Mouse (Mus musculus) frontal cortex, postnatal 36 days (tissue): ENCODE results near the gene Gm20388.

ENCODE experiments used
- DNase-seq, 2 experiments: peaks; one replicate each; pipeline ENCODE4 v3.0.0; 2022; ENCODE audit warnings: low spot score in 2 of 2

Gene Gm20388

DNA sequence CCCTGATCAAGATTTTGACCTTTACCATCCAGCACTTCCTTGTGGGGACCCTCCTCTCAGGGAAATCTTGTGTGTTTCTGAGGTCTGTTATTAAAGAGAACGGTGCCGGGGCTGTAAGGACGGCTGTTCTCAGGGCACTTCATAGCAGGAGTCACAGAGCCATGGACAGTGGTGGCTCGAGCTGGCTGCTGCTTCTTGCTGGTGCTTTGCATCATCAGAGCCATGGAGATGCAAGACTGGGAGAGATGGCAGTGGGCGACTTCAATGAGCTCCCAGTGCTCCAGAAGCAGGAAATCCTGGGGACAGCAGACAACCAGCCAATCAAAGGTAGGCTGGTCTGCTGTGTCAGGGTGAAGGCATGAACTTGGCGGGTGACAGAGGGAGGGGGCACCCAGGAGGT lies 2850.5 kb downstream of the Gm20388 start:
- DNase-seq, result no peak

DNA sequence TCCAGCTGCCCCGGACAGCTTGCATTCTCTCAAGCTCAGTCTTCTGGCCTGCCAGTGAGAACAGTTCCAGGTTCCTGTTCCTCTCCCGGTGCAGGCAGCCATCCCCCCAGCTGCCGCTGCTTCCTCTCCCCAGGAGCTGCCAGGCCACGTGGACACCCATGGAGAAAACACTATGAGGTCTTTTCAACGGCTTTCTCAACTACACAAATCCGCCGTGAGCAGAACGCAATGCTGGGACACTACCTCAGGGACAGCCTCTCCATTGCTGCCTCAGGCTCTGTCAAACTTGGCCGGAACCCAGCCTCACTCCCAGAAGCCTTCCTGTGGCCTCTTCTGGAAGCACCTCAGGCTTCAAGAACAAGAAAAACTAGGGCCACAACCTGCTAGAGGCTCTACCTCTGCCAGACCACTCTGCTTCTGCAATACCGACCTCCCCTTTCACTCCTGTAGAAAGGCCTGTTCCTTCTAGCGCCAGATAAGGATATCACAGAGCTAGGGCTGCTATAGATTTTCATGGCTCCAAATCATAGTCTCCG lies 2852.2 kb downstream of the Gm20388 start:
- DNase-seq, result no peak

DNA sequence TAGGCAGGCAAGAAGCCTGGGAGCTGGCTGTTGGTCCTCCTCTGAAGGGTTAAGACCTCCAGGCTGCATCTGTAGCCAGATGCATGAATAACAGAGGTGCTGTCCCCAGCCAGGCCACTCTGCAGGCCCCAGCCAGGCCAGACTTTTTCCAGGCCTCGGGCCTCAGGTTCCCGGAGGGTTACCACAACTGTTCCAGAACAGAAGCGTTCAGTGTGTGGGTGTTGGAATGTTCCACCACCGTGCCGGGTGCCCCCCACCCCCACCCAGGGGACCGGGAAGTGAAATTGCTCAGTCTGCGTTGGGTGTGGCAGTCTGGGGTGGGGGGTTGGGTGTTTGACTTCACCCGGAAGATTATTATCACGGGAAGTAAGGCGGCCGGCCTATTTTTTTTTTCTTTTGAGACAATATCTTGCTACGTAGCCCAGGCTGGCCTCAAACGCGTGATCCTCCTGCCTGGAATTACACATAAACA lies 2852.7 kb downstream of the Gm20388 start:
- DNase-seq, result no peak

DNA sequence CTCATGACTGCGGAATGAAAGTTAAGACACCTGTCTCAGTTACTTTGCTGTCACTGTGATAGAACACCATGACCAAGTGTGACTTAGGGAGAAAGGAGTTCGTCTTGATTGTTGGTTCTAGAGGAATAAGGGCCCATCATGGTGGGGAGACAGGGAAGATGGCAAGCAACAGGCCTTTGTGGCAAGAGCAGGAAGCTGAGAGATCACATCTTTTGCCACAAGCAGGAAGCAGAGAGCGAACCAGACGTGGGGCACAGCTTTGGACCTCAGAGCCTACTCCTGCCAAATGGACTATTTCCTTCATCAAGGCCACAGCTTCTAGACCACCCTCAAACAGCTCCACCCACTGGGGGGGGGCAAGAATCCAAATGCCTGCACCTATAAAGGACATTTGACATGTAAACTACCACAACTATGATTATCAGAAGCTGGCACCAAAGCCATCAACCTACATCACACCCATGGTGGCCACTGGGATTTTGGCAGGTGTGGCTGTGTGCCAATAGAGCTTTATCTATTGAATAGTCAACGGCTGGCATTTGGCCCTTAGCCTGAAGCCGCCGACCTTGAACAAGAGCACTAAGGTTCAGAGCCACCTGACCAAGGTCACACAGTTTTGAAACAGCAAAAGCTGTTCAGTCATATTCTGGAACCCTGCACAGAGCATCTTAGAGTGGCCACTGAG lies 2854.3 kb downstream of the Gm20388 start:
- no peak for DNase-seq

DNA sequence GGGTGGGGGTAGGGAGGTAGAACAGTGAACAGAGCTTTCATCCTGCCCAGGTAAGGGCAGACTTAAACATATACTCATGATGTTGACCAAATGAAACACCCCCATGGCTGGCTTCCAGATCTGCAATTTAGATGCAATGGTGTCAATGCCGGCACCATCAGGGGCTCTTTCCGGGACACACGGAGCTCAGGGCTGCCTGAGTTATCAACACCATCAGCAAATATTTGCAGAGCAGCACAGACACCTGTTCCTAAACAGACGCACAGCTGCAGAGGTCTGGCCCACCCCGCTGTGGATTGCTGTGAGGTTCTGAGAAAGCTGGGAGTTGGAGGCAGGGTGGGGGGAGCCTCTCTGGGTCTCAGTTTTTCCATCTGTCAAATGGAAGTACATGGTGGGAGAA lies 2855.5 kb downstream of the Gm20388 start:
- no peak for DNase-seq

DNA sequence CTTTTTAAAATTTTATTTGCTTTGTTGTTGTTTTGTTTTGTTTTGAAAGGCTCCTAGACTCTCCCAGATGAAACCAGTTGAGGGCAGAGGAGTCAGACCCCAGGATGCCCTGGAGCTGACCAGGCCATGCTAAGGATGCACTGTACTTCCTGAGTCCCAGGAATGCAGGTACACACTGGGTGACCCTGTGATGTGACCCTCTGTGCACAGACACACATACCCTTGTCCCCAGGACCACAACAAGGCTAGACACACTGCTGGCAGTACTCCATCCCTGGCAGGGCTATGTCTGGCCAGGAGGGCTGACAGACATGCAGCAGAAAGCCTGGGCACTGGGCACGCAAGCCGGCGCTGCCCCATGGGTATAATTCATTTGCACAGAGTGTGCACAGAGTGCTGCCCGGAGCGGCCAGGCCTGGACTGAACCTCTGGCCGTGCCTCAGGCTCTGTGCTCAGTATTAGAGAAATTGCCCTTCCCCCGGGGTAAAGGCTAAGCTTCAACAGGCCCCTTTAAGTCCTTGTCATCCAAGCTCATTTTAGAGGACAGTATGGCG lies 2856.1 kb downstream of the Gm20388 start:
- no peak for DNase-seq

DNA sequence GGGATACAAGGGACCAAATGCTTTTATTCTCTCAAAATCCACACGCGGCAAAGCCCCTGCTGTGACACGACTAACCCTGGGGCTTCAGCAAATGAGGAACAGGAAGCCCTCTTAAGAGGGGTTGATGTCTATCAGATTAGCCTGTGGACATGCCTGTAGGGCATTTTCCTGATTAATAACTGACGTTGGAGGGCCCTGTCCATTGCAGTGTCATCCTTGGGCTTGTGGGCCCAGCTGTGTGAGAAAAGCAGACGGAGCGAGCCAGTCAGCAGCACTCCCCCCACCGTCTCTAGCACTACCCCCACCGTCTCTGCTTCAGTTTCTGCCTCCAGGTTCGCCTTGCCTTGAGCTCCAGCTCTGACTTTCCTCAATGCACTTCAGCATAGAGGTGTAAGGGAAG lies 2856.6 kb downstream of the Gm20388 start:
- no peak for DNase-seq

DNA sequence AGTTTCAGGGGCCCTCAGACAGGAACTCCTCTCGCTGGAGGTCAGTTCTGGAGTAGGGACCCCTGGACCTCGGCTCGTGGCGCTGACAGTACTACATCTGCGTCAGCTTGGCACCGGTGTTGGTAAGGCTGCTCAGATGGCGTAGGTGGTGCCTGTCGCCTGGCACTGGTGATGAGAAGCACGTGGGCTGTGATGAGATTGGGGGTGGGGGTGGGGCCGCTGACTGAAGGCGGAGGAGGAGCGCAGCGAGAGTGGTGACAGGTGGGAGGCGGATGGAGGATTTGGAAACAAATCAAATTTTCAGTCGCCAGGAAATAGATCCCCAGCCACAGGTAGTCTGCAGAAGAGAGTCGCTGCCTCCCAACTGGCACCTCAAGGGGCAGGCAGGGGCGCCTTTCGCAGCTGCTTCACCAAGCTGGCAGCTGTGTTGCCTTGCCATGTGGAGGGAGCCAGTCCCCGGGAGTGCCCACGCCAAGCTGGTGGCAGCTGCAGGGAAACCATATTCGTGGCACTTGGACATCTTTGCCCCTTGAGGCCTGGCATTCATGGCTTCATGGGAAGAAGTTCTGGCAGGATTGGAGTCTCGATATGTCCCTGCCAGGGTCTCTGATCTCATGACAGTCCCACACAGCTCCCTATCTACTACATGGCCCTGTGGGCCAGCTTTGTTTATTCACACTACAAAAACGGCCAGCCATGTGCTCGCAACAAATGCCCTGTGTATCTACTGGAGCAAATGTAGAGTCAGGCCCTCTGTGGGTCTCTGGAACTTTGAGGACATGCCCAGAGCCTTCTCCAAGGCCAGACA lies 2858.8 kb downstream of the Gm20388 start:
- peak; percentile 52 to 58 for DNase-seq

DNA sequence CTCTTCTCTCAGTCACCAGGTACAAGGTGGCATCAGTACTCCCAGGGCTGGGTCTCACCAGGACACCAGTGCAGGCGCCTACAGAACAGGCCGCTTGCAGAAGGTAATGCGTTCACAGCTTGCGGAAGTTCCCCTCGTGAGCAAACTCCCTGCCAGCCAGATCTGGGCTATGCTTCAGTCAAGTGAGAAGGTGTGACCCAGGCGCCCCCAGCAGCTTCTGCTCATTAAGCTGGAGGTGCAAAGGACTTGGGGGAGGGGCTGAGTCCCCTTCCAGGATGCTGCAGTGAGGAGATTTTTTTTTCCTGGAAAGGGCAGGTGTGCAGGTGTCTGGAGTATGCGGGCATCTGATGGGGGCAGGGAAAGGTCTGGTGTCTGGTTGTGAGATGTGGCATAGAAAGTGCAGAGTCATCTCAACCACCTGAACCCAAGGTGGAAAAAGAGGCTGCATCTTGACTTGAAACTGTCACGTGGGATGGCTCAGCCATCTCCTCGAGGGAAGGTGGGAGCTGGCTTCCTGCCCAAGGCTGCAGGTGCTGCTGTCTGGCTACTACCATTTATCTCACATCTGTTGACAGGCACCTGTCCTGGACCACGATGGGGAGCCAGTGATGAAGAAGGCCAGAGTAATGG lies 2861.9 kb downstream of the Gm20388 start:
- no peak for DNase-seq

DNA sequence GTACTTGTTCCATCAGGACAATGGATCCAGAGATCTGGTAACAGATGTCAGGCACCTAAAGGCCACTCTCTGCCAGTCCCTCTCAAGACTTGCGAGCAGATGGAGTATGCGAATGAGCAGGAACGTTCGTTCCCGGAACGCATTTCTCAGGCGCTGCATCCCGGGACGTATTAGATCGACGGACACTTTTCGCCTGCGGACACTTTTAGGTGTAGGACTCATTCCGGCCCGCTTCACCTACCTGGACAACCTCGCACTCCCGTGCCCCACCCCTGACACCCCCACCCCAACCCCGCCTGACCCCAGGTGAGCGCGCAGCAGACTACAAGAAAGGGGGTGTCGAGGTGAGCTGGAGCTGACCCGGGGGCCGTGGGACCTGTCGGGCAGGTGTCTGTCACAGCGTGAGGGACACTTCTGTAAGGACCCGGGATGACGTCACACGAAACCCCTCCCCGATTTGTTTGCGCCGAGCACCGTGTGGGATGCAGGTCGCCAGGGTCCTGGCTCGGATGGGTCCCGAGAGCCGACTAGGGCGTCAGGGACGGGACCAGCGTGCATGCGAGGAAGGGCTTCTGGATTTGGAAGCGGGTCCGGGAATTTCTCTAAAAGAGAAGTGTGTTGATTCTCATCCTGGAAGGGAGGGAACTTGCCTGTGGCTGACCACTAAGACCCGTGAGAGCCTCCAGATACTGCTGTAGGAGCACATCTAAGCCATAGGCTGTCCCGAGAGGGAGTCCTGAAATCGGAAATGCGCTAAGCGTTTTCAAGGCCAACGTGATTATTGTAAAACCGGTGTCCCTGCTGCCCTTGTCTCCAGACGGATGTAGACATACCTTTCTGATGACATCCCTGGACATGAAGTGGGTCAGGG lies 2864.9 kb downstream of the Gm20388 start, which contains the start of gene Acsf3:
Gene Acsf3 (plus strand): TSS at position 202 of the 871 bp plus-strand sequence.
- peak; percentile 63 to 70 for DNase-seq

DNA sequence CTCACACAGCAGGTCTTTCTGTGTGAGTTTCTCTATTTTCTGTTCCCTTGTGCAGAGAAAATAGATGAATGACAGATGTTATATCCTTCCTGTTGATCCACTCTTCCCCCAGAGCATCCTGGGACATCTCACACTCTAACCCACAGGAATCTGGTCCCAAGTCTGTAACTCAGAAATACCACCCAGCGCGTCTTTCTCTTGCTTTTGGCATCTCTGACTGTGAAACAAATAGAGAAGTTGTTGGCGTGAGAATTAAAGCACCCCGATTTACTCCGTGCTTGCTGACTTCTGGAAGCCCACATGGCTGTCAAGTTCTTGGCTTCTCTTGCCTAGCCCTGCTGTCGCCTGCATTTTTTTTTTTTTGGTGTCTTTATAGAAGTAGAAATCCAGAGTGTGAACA lies 2867.1 kb downstream of the Gm20388 start:
- DNase-seq, result no peak

DNA sequence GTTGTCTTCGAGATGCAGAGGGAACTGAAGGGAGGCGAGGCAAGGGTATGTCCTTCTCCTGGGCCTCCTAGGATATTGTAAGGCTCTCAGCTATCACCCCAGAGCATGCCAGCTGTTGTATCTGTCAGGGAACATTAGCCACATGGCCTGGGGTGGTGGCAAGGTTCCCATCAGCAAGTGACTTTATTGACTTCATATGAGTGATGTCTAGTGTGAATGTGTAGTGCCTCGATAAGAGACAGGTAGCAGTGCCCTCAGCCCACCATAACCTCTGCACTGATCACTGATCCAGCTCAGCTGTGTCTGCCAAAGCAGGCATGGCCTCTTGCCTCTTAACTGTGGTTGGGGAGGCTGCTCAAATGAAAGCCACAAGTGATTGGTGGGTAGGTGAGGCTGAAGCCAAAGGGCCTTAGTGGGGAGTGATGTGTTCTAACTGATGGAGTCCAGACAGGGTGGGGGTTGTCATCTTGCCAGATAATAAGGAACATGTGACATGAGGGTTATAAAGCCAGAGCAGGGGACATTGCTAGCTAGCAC lies 2868.1 kb downstream of the Gm20388 start:
- no peak for DNase-seq

DNA sequence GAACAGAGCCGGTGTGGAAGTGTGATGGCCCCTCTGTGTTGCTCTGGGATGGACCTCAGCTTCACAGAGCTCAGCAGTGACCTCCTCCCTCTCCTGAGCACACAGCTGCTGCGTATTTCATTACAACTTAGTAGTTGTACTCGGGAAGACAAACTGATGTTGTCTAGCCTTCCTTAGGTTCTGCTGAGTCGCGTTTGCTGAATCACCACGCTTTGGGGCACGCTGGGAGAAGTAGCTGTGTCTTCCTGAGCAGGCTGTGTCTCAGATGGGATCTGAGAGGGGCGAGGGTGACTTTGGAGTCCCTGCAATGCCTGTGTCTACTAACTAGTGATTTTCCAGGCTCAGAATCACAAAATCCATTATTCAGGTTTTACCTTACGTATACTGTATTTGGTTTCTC lies 2868.6 kb downstream of the Gm20388 start:
- DNase-seq, result no peak

DNA sequence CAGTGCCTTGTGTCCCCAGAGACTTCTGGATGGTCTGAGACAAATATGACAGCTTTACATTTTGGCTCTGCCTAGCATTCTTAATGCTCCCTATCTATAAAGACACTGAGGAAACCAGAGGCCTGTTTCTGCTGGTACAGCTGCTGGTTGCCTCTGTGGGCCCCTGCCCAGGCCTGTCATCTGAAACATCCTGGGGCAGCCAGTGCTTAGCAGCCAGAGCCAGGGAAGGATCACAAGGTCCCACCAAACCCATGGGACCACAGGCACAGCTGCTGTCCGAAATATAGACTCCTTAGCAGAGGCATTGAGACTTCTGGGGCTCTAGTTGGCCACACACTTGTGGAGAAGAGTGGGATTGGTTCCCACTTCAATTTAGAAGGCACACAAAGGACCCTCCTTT lies 2874.1 kb downstream of the Gm20388 start:
- DNase-seq, result no peak

DNA sequence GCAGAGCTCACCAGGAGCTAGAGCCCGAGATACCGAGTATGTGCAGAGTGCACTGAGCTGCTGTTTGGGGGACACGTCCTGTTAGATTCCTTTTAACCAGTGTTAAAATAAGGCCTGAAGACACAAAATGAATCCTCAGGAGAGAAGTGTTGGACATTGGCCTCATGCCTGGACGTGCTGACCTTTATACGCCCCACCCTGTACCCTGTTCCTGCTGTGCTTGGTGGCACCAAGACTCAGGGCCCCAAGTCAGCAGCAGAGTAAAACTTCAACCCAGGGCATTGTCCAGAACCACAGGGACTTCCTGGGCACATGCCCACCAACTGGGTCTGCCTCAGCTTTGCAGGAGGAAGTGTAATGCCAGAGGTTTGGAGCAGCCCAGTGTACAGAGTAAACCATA lies 2879.2 kb downstream of the Gm20388 start:
- no peak for DNase-seq

DNA sequence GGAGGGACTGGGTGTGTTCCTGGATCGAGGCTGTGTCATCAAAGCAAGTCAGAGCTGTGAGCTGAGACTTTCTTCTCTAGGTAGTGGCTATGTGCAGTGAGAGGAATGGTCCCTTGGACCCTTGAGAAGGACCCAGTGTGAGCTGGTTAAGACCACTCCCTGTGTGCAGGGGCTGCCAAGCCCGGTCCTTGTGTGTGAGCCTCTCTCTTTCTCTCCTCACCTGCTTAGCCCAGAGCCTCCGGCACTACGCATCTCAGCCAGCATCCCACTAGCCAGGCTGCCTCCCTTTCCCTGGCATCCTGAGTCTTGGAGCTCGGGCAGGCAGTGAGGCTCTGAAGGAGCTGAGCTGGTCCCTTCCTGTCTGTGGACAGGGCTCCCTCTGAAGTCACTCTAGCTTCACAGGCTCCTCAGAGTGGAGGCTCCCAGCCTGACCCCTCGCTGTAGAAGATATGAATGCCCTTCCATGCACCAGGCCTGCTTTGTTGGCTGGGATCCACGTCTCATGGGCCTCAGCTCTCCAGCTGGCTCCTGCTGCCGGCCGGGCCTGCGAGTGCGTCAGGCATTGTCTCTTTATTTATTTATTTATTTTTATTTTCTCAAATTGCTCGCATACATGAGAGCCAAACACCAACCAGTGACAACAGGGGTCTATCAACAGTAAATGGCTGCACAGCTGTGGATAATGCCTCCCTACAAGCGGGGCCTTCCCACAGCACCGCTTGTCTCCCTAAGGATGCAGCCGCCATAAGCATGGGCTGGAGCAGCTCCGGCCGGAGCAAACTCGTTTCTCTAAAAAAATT lies 2882.9 kb downstream of the Gm20388 start:
- no peak for DNase-seq

DNA sequence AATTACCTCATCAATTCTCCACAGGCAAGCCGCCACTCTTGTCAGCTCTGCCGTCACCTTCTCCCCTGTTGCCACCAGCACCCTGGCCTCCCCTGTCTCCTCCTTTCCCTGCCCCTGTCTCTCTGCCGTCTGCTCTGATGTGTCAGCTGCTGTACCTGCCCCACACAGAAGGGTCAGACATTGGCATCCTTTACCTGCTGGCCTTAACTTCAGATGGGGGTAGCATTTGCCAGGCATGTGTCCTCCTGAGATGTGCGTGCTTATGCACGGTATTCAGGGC lies 2883.5 kb downstream of the Gm20388 start:
- no peak for DNase-seq

DNA sequence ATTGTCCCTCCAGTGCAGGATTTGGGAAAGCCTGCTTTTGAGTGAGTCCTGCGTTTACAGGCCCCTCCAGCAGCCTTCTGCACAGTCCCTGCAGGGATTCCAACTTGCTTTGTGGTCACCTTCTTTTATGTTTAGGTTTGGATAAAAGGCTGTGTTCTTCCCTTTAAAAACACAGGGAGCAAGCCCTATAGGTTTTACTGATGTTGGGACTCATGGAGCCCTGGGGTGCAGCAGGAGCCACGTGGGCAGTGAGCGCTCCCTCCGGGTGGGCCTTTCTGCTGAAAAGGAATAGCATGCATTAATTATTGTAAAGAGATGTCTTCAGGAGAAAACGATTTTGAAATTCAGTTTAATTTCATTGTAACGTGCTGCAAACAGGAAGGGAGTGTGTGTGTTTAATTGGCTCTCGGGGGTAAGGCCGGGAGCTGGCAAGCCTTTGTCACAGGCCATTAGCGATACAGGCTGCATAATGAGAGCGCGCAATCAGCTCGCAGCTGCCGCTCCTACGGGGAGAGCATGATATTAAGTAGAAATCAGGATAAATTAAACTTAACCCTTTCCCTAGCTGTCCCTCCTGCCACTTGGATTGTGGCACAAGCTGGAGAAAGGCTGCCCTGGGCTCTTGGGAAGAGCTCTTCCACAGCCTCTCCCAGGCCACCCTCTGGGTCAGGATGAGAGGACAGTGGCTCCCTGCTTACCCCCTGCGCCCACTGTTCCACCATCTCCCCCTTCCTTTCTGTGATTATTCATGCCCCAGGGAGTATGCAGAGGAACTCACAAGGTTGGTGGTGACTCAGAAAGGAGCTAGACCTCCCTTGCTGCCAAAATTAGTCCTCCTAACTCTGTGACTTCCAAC lies 2893.5 kb downstream of the Gm20388 start:
- DNase-seq, result no peak

DNA sequence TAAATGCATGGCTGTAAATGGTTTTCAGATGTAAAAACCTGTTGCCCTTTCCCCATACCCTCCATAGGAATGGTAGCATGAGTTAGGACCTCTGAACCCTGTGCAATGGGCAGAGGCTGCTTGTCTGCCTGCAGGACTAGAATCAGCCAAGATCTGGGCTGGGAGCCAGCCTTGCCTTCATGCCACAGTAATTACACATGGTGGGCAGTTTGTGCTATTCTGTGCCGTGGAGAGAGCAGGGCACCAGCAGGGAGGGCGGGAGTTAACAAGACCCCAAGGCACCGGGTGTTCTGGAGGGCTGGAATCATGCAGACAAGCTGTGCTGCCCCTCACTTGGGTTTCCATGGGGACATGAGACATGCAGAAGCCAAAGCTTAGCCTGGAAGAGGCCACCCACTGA lies 2894.7 kb downstream of the Gm20388 start:
- DNase-seq, result peak; percentile 19 to 36
